Mouse (Mus musculus) olfactory bulb, adult 2 months (tissue): Measurements from ENCODE around the gene Tas2r122. TPM values are rescaled to one million over a fixed set of nuclear protein-coding genes. Genes with fewer than 3 reads are reported as not detected.
"Not testable (repeated sequence)": the region's sequence is repeated elsewhere in the genome, so short reads cannot be mapped to it uniquely, and the experiment has no call there.

ENCODE experiments used
- H3K27ac ChIP-seq: fragments of 200-500 bp; 2 replicates; pipeline ENCODE4 v1.5.1; 2012; ENCODE audit warnings: low read depth, low read length; ENCODE audit not compliant: insufficient read depth
- H3K4me1 ChIP-seq: fragments of 200-500 bp; 2 replicates; pipeline ENCODE4 v1.6.1; 2012; ENCODE audit warnings: low read length; ENCODE audit not compliant: control insufficient read depth, insufficient read depth
- H3K4me3 ChIP-seq: fragments of 200-500 bp; 2 replicates; pipeline ENCODE4 v1.5.1; 2012; ENCODE audit warnings: mild to moderate bottlenecking, low read depth, low read length, moderate library complexity; ENCODE audit not compliant: insufficient read depth
- CTCF ChIP-seq: fragments of 200-500 bp; IDR thresholded peaks from 2 replicates; pipeline ENCODE4 v1.5.1; 2012; ENCODE audit warnings: low read depth, mild to moderate bottlenecking, low read length, moderate library complexity; ENCODE audit not compliant: insufficient read depth
- POLR2A ChIP-seq: fragments of 200-500 bp; IDR thresholded peaks from 2 replicates; pipeline ENCODE4 v1.6.1; 2012; ENCODE audit warnings: mild to moderate bottlenecking, low read depth, low read length, moderate library complexity; ENCODE audit not compliant: insufficient read depth
- WGBS: fragments of 180-500 bp; shearing (Covaris S2); methylation state at CpG from one replicate; pipeline ENCODE4 v1.1.7; 2018; 5-methylcytosine and 5-hydroxymethylcytosine counted together
- polyA plus RNA-seq: library from polyadenylated mRNA; stranded (reverse); fragments of >200 nt; gene quantifications from 2 replicates; pipeline ENCODE4 v1.2.4, GENCODE M21; 2012; ENCODE audit warnings: low replicate concordance; ENCODE audit not compliant: missing spikeins, insufficient read depth, insufficient read length

The Tas2r122 gene
- not detected in 2 replicates for polyA plus RNA-seq

- TF ChIP-seq POLR2A (no peak), CTCF (no peak)
- Histone ChIP-seq H3K27ac (no peak within 1 kb of the TSS), H3K4me3 (no peak within 1 kb of the TSS), H3K4me1 (no peaks in the 10 kb centered on the region)
- WGBS, result 85% methylated on average over 3 of the region's 3 CpGs
These were observed at the start of gene Tas2r122 for GRCm38 (mm10) chr6:132711828-132712227. Gene Tas2r122, minus strand, starts transcription at chr6:132711928.

GRCm38 (mm10) chr6:132754430-132754829, 42.7 kb upstream of the Tas2r122 start, which contains the start of gene Tas2r124:
Gene Tas2r124, plus strand, starts transcription at chr6:132754730.
- H3K27ac ChIP-seq, result no peak within 1 kb of the TSS
- H3K4me1 ChIP-seq, result no peaks in the 10 kb centered on the region
- TF ChIP-seq CTCF, result no peak
- no peak for TF ChIP-seq POLR2A
- 71% methylated on average over 1 of the region's 1 CpGs for WGBS
- H3K4me3 ChIP-seq, result no peak within 1 kb of the TSS

GRCm38 (mm10) chr6:132750206-132750605, 38.5 kb upstream of the Tas2r122 start:
- WGBS, result 86% methylated on average over 2 of the region's 2 CpGs
- no peak for TF ChIP-seq POLR2A
- TF ChIP-seq CTCF, result no peak
- Histone ChIP-seq H3K4me1 (no peaks in the 10 kb centered on the region), H3K27ac (no peak overlapping the region), H3K4me3 (no peak overlapping the region)

GRCm38 (mm10) chr6:132737935-132738334, 26.2 kb upstream of the Tas2r122 start, which contains the start of gene Tas2r115:
Gene Tas2r115, minus strand, starts transcription at chr6:132738035.
- TF ChIP-seq POLR2A, result no peak
- whole genome bisulfite sequencing, result 68% methylated on average over 2 of the region's 2 CpGs
- H3K4me3 ChIP-seq, result no peak within 1 kb of the TSS
- no peak within 1 kb of the TSS for H3K27ac ChIP-seq
- no peaks in the 10 kb centered on the region for H3K4me1 ChIP-seq

- H3K4me1 ChIP-seq, result no peaks in the 10 kb centered on the region
- H3K4me3 ChIP-seq, result no peak within 1 kb of the TSS
- TF ChIP-seq POLR2A, result no peak
- no peak for TF ChIP-seq CTCF
- WGBS, result 73% methylated on average over 1 of the region's 1 CpGs
- H3K27ac ChIP-seq, result no peak within 1 kb of the TSS
These were observed 10.8 kb downstream of the Tas2r122 start, which contains the start of gene Tas2r121 for GRCm38 (mm10) chr6:132700907-132701306. Gene Tas2r121, minus strand, starts transcription at chr6:132701007.

GRCm38 (mm10) chr6:132691596-132691995, 20.1 kb downstream of the Tas2r122 start:
- H3K4me3 ChIP-seq, result not testable (repeated sequence)
- WGBS, result 80% methylated on average over 7 of the region's 7 CpGs

More at GRCm38 (mm10) chr6:132691596-132691995, 20.1 kb downstream of the Tas2r122 start:
- not testable (repeated sequence) for H3K4me1 ChIP-seq, H3K27ac ChIP-seq

Other genes with a start within 250 kb of the Tas2r122 start
- not detected in 2 replicates for gene Prh1, start 142.1 kb downstream of the Tas2r122 start, polyA plus RNA-seq
- not detected in 2 replicates for gene Prp2, start 116.0 kb downstream of the Tas2r122 start, polyA plus RNA-seq
- gene A630073D07Rik, start 60.4 kb downstream of the Tas2r122 start, polyA plus RNA-seq, result not detected in 2 replicates
- gene Tas2r120, start 55.0 kb downstream of the Tas2r122 start, polyA plus RNA-seq, result not detected in 2 replicates
- not detected in 2 replicates for gene Tas2r121, start 10.9 kb downstream of the Tas2r122 start, polyA plus RNA-seq
- gene Tas2r115, start 26.1 kb upstream of the Tas2r122 start, polyA plus RNA-seq, result not detected in 2 replicates
- gene Tas2r124, start 42.8 kb upstream of the Tas2r122 start, polyA plus RNA-seq, result not detected in 2 replicates
- not detected in 2 replicates for gene Tas2r102, start 50.2 kb upstream of the Tas2r122 start, polyA plus RNA-seq
- gene Tas2r136, start 66.2 kb upstream of the Tas2r122 start, polyA plus RNA-seq, result not detected in 2 replicates
- gene Tas2r117, start 90.9 kb upstream of the Tas2r122 start, polyA plus RNA-seq, result not detected in 2 replicates
- gene Tas2r123, start 135.2 kb upstream of the Tas2r122 start, polyA plus RNA-seq, result not detected in 2 replicates
- gene Tas2r116, start 143.5 kb upstream of the Tas2r122 start, polyA plus RNA-seq, result not detected in 2 replicates
- gene Tas2r110, start 156.1 kb upstream of the Tas2r122 start, polyA plus RNA-seq, result not detected in 2 replicates
- not detected in 2 replicates for gene Tas2r113, start 181.1 kb upstream of the Tas2r122 start, polyA plus RNA-seq
- gene Tas2r125, start 197.7 kb upstream of the Tas2r122 start, polyA plus RNA-seq, result not detected in 2 replicates
- gene Tas2r129, start 239.2 kb upstream of the Tas2r122 start, polyA plus RNA-seq, result not detected in 2 replicates
- gene Tas2r131, start 246.0 kb upstream of the Tas2r122 start, polyA plus RNA-seq, result not detected in 2 replicates